Mouse (Mus musculus) c-Kit-positive CD71-positive TER-119-negative erythroid progenitor cells, embryonic 14.5 days (primary cell): ENCODE results near the gene Fam124b.

Experiments
- DNase-seq: peaks from one replicate; pipeline ENCODE4 v3.0.0-alpha.2; 2013; ENCODE audit warnings: low read depth

Gene Fam124b

DNA sequence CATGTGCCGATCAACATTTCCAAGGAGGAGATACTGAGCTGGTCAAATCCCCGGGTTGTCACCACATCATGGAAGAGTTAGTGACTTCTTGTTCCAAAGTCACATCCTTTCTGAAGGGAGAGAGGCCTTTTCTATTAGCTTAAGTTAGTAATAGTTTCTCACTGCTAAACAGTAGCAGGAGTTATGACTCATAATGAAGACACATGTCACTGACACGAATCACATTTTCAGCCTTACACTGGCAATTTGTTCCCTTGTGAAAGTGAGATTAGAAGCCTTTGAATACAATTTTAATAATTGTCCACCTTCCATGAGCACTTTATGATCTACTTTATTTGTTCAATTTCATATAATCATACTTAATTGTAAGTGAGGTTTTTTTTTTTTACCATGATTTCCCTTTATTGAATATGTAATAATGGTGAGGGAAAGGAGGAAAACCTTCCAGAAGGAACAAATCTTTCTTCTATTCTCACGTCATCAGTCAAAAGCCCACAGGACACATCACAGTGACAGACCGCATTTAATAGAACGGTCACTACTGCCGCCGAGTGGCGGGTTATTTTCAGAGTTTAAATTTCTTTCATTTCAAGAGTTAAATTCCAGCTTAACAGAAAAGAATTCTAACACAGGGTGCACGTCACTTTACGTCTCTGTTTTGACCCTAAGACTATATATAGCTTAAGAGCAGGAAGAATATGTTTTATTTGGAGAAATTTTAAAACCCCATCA, 40.5 kb downstream of the Fam124b start:
- no peak for DNase-seq

GRCm38 (mm10) chr1:80167706-80168105, 50.6 kb downstream of the Fam124b start:
- DNase-seq, result no peak

DNA sequence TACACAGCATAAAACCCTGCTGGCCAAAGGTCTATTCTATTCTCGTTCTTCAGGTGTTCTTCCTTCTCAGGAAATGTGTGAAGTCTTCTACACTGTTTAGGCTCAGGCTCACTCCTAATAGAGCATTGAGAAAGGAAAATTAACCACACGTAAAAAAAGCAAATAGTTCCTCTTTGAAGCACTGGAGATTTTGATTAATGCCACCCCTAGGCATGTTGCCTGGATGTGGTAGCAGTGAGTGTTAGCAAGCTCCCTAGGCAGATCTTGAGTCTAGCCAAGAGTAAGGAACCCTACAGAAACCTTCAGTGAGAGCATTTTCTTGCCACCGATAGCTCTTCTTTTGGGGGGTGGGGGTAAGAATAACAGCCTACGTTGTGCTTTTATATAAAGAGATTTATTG, 51.7 kb downstream of the Fam124b start:
- DNase-seq, result no peak

DNA sequence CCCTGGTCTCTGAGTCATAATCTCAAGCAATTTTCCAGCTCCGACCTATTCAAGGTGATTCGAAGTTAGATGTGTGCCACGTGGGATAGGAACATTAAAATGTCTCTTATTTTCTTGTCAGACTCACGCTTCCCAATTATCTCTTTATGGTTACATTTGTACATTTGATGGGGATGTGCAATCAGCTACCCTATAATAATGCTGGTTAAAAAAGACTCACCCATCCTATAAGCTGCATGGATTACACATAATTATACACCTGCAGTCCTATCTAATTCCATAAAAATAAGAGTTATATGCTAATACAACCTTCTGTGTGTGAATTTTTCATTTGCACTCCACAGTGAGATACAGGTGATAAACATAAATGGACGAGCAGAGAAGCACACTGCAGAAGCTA, 52.9 kb downstream of the Fam124b start:
- DNase-seq, result no peak

DNA sequence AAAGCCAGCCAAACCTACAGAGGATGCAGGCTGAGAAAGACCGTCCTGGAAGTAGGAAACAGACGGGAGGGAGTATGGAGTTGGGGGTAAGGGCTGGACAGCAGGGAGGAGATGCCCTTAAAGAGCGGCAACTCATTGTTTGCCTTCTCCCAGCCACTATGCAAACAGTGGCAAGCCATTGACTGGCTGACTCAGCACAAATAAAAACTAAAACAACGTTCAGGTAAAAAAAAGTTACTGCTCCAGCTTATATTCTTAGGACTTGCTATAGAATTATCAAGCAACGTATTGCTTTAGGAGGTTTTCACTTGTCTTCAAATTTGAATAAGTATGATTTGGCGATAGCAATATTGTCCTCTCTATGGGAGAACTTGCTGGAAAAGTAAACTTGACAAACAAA, 55.3 kb downstream of the Fam124b start:
- no peak for DNase-seq

GRCm38 (mm10) chr1:80159586-80159985, 58.7 kb downstream of the Fam124b start:
- no peak for DNase-seq

- no peak for DNase-seq
These were observed 63.4 kb downstream of the Fam124b start for GRCm38 (mm10) chr1:80154902-80155301.

GRCm38 (mm10) chr1:80153125-80153716, 65.1 kb downstream of the Fam124b start:
- no peak for DNase-seq

DNA sequence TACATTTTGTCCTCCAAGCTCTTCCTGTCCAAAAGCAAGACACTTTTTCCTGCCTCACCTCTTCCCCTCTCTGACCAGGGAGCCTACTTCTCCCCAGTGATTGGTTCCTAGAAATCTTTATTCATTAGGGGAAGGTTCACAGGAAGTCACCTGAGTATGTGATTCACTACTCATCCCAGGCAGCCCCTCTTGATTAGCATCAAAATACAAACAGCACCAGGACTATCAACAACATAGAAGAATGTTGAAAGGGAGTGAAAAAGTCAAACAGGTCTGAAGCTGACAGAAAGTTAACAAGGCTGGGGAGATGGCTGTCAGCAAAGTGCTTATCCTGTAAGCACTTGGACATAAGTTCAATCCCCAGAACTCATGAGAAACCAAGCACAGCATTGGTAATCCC, 67.6 kb downstream of the Fam124b start:
- no peak for DNase-seq
